Mouse (Mus musculus) lung, postnatal 14 days (tissue): Measurements from ENCODE around the gene Pet117.
"Not testable (repeated sequence)": the region's sequence is repeated elsewhere in the genome, so short reads cannot be mapped to it uniquely, and the experiment has no call there.

Source experiments
- DNase-seq: peaks from one replicate; pipeline ENCODE4 v3.0.0; 2021

Gene Pet117

GRCm38 (mm10) chr2:144368400-144369019 lies at the start of gene Pet117, which contains the start of gene Kat14:
Gene Pet117 (plus strand): TSS chr2:144368996.
Gene Kat14 (plus strand): TSS chr2:144368983.
- DNase-seq, result peak; percentile 97

- no peak for DNase-seq
These were observed 44.6 kb upstream of the Pet117 start for GRCm38 (mm10) chr2:144324218-144324617.

DNA sequence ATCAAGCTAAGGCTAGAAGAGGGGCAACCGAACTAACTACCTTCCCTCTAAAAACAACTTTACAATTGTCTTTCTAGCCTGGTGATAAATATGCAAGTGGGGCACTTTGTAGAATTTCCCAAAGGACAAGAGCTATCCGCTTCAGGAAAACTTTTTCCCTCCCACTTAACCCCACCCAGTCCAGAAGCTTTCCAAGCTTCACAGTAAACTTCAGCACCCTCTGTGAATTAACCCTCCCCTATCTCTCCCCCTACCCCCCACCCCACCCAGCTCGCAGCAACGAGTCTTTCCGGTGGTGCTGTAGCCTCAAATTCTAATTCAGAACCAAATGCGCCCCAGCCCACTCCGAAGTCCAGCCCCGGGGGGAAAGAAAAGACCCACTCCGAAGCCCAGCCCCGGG lies 39.3 kb upstream of the Pet117 start:
- DNase-seq, result no peak

DNA sequence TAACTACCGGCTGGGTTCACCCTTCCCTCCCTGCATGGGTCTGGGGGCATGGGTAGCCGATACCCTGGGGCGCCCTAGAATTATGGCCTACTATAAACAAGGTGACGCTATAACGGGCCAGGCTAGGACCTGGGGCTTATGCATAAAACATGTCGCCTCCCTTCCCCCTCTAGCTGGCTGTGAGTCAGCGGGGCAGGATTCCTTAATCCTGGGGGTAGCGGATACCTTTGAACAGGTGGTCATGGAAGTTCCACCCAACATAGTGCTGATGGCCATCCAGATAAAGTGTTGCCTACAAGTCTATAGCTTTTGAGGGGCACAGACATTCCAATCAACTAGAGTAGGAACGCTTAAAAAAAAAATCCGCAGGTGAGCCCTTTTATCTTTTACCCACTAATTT lies 38.9 kb upstream of the Pet117 start:
- DNase-seq, result no peak

- no peak for DNase-seq
These were observed 38.3 kb upstream of the Pet117 start for GRCm38 (mm10) chr2:144330352-144330959.

DNA sequence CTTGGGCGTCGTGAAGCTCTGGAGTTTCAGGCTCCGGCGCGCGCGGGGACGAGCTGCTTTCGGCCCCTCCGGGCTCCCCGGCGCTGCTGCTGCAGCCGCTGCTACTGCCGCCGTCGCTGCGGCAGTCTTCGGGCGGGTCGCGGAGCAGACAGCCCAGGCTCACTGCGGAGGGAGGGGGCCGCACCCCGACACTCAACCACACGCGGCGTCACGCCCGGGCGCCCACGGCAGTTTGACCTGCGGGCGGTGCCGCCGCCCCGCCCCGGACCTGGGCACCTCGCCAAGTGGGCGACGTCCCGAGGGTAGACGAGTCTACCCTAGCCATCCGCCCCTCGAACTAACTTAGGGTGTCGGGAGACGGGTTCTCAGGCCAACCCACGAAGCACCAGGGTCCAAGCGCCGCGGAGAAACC lies 37.8 kb upstream of the Pet117 start:
- DNase-seq, result peak; percentile 44

DNA sequence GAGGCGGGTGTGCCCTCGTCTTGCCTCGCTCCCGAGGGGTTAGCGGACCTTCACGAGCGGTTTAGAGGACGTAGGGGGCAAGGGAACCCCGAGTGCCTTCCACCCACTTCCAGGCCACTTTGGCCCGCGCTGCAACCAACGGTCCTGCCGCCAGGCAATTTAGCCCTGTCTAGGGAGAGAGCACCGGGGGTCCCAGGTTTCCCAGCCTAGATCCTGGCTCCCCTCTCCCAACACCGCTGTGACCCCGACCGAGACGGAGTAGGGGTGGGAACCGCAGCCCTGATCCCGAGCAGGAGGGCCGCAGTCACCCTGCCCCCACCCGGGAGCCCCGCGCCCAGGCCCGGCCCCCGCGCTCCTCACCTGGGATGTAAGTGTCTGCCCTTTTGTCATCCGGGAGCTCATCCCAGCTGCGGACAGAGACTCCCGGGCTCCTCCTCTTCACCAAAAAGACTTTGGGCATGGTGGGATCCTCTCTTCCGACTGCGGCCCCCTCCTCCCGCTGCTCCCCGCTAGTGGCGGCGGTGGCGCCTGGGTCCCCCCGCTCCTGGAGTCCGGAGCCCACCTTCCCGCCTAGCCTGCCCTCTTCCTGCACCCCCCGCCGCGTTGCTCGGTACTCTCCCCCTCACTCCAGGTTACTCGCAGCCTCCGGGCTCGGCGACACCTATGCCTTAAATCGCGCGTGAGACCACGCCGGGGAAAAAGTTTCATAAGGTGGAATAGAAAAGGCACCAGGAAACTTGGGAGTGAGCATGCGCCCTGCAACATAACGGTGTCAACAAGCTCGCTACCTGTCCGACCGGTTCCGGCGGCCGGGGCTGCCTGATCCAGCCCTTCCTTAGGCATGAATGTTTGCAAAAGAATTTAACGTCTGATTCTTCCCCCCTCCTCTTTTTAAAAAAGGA lies 37.1 kb upstream of the Pet117 start, which contains the start of gene Ovol2:
TSS of gene Ovol2 (minus strand) at position 746 of the 902 bp plus-strand sequence.
- DNase-seq, result peak; percentile 76

DNA sequence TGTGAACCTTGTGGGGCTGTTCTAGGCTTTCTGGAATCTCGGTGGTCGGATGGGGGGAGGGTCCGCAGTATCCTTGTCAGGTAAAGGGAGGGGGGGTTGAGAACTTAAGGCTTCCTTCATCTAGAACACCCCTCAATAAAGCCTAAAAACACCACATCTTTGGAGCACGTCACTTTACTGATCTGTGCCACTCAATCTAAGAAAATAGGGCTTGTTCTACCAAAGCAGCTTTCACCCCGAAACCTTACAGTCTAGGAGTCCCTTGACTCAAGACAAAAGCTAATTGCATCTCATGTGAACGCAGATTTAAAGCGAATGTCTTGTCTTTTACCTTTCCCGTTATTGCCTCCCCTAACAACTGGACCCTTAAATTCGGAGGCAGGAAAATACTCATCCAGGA lies 36.3 kb upstream of the Pet117 start:
- DNase-seq, result no peak

DNA sequence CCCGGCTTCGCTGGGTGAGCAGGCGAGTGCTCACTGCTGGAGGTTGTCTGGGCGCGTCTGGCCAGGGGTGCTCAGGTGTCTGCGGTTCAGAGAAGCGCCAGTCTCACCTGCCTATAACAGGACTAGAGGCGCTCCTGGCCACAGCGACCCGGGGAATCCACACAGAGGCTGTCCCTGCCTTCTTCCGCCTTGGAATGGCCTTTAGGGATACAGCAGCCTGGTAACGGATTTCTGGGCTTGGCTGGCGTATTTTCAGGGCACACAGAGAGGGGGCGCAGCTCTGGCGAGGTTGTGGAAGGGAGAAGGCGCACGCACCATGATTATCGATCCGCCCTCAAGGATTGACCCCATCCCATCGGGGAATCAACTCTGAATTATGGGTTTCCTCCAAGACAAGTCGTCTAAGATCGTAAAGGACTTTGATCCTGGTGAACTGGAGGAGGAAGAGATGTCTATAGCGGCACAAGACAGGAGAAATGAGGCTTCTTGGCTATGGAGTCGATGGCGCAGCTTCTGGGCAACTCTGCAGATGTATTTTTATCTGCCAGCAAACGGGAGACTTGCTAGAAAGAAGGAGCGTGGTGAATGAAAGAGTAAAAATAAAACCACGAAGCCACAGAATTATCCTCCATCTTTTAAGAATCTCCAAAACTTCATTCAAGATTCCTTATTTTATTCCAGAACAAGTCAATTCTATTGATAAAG lies 35.5 kb upstream of the Pet117 start:
- DNase-seq, result no peak

- DNase-seq, result no peak
These were observed 31.6 kb upstream of the Pet117 start for GRCm38 (mm10) chr2:144337230-144337629.

DNA sequence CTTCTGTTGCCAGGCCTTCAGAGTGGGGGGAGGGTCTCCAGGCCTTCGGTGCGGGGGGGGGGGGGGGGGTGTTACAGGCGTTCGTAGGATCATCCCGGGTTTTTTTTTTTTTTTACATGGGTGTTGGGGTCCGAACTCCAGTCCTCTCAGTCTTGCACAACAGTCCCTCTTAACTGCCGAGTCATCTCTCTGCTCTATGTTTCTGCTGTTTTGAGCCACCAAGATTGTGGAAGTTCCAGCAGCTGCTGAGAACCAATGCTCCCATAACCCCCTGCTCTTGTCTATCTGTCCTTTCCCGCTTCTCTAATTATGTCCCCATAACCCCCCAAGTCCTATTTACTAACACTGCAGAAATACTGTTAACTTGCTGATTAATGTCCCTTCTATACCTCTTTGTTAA lies 31.1 kb upstream of the Pet117 start:
- DNase-seq, result no peak

DNA sequence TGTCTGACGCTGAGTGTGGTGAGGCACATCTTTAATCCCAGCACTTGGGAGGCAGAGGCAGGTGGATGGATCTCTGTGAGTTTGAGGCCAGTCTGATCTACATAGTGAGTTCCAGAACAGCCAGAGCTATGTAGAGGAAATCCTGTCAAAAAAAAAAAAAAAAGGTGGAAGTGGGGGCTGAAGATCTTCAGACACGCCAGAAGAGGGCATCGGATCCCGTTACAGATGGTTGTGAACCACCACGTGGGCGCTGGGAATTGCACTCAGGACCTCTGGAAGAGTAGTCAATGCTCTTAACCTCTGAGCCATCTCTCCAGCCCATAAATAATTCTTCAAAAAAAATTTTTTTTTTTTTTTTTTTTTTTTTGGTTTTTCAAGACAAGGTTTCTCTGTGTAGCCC lies 30.6 kb upstream of the Pet117 start:
- DNase-seq, result not testable (repeated sequence)

DNA sequence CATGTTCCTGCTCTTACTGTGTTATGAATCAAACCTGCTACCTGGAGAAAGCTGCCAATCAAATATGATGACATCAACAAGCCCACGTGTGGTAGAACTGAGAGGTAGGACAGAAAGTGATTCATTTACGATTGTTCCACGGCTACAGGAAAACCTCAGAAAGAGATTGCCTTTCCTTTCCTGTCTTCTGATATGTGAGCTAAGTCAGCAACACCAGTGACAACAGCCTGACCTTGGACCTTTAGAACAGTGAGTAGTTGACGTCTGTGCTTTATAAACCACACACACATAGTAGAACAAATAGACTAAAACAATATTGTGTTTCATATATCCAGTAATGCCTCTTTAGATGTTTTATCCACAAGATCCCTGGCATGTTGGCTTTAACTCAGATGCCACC lies 25.6 kb upstream of the Pet117 start:
- DNase-seq, result no peak

- DNase-seq, result no peak
These were observed 20.3 kb upstream of the Pet117 start for GRCm38 (mm10) chr2:144348525-144348924.

DNA sequence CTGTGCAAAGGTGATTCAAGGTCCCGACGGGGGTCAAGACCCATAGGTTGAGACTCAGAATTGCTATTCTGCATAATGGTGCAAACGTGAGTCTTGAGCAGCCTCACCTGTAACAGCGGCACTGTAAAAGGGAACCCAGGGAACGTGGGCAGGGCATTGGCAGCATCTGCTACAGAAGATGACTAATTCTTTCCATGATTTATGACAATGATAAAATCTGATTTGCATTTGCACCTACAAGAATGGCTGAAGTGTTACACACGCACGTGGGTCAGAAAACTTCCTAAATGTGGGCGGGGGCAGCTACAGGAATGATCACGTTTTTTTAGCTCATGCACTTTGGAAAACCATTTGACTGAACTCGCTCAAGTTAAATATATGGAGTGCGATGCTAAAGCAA lies 16.0 kb upstream of the Pet117 start:
- no peak for DNase-seq

- DNase-seq, result no peak
These were observed 225 bp downstream of the Pet117 start for GRCm38 (mm10) chr2:144369020-144369421.

GRCm38 (mm10) chr2:144369511-144369910 lies 715 bp downstream of the Pet117 start:
- no peak for DNase-seq

DNA sequence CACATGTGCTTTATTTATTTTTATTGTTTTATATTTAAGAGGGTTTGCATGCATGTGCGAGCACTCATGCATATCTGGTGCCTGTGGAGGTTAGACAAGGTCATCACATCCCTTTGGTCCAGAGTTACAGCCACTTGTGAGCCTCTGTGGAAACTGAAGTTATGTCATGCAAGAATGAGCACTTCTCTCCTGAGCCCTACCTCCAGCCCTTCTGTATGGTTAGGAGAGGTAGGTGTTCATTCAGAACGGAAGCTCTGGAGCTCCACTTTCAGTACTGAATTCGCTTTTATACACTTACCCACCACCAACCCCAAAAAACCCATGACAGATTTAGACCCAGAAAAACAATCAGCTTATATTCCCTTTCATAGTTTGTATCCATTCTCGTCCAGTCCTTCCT lies 2.8 kb downstream of the Pet117 start:
- DNase-seq, result no peak

DNA sequence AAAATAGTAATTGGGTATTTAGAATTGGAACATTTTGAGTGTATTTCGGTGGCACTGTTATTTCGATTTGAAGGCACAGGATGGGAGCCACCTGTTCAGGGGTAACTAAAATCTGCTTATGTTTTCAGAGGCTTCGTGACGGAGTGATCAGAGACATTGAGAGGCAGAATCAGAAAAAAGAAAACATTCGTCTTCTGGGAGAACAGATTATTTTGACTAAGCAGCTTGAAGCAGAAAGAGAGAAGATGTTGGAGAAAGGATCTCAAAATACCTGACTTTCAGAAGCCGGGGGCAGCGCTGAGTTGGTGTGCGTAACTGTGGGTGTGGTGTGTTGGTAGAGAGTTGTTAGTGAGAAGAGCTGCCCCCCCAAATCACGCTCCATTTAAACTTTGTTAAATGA lies 4.3 kb downstream of the Pet117 start:
- DNase-seq, result no peak

DNA sequence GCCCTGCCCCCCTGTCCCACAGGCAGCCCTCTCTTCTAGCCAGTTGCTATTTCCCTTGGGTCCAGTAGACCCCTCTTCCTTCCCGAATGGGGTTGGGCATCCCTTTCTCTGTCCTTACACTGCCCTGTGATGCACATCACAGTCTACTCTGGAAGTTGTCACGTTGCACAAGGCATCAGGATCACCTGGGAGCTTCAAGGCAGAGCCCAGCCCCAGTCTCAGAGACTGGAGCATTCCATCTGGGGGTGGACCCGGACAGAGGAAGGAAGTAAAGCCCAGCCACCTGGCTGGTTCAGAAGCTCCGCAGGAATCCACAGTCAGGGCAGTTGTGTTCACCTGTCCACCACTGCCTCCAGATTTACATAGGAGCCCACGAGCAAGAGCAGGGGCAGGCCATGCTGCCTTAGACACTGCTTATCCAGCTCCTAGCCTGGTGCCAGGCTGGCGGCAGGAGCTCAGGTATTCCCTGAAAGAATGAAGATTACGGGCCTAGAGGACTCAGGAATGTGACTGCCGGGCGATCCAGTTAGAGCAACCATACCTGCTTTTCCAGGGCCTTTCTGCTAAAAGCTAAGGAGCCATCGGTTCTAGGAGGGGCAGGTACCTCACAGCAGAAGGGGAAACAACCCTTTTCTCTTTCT lies 6.4 kb downstream of the Pet117 start:
- DNase-seq, result no peak

- no peak for DNase-seq
These were observed 12.5 kb downstream of the Pet117 start for GRCm38 (mm10) chr2:144381293-144381692.

DNA sequence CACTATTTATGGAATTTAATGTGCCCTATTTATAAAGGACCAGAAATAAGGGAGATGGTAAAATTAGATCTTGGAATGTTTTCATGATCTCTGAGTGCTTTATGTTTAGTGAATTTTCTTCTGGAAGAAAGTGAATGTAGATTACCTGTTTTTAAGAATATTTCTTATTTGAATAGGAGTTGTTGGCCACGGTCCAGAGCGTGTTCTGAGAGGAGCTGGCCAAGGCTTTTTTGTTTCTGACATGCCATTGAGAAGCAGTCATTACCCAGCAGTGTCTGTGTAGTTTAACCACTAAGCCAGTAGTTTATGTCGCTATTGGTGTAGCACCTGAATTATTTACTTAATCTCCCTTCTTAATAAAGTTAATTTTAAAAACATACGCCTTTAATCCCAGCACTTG lies 12.9 kb downstream of the Pet117 start:
- no peak for DNase-seq
